Mouse (Mus musculus) cerebellum, adult 2 months (tissue): ENCODE measurements at regions not wholly inside any gene's neighbourhood (a gene's known extent, or its start where the extent isn't known, plus 50 kb on each side); places are given as distances from the start of the nearest gene placed in this dataset.

Source experiments
- DNase-seq, 2 experiments: peaks; one replicate each; pipeline ENCODE4 v3.0.0; 2021
- H3K27ac ChIP-seq: fragments of 200-500 bp; 2 replicates; pipeline ENCODE4 v1.5.1; 2012; ENCODE audit warnings: low read length, control low read depth, inconsistent platforms; ENCODE audit not compliant: insufficient read depth
- H3K27me3 ChIP-seq: fragments of 200-500 bp; 2 replicates; pipeline ENCODE4 v1.6.1; 2012; ENCODE audit warnings: inconsistent platforms, mild to moderate bottlenecking, low read length, moderate library complexity; ENCODE audit not compliant: control insufficient read depth, insufficient read depth
- H3K4me1 ChIP-seq: fragments of 200-500 bp; 2 replicates; pipeline ENCODE4 v1.6.1; 2011; ENCODE audit warnings: low read length; ENCODE audit not compliant: control insufficient read depth, insufficient read depth
- H3K4me3 ChIP-seq: fragments of 200-500 bp; replicated peaks from 2 replicates; pipeline ENCODE3; 2011; ENCODE audit warnings: mild to moderate bottlenecking, low read depth, low read length, control low read depth; ENCODE audit not compliant: insufficient read depth
- CTCF ChIP-seq: fragments of 200-500 bp; IDR thresholded peaks from 2 replicates; pipeline ENCODE4 v1.5.1; 2011; ENCODE audit warnings: low read depth, mild to moderate bottlenecking, control low read depth, low read length, moderate library complexity, borderline replicate concordance; ENCODE audit not compliant: insufficient read depth
- POLR2A ChIP-seq: fragments of 200-500 bp; IDR thresholded peaks from 2 replicates; pipeline ENCODE4 v1.6.1; 2011; ENCODE audit warnings: low read length, control low read depth, borderline replicate concordance; ENCODE audit not compliant: insufficient read depth
- WGBS: fragments of 180-500 bp; shearing (Covaris S2); methylation state at CpG from one replicate; pipeline ENCODE4 v1.1.7; 2018; 5-methylcytosine and 5-hydroxymethylcytosine counted together

- no peak overlapping the region for H3K4me3 ChIP-seq
- H3K27ac ChIP-seq = no peak overlapping the region
- H3K27me3 ChIP-seq = no peaks in the 10 kb centered on the region
- H3K4me1 ChIP-seq = no peaks in the 10 kb centered on the region
- DNase-seq = no peak
- WGBS = 76% methylated on average over 2 of the region's 2 CpGs
- TF ChIP-seq POLR2A = no peak
- TF ChIP-seq CTCF = no peak
Observed at GRCm38 (mm10) chr15:34775714-34776113, 418.0 kb upstream of the 9430069I07Rik start.

GRCm38 (mm10) chr15:34751746-34752145, 394.1 kb upstream of the 9430069I07Rik start:
- no peak overlapping the region for H3K4me3 ChIP-seq
- H3K4me1 ChIP-seq = peaks cover 2% of the 10 kb centered on the region; the same call in 1 of the 2 replicates
- H3K27ac ChIP-seq = no peak overlapping the region
- no peak for DNase-seq
- 80% methylated on average over 2 of the region's 2 CpGs for WGBS
- no peaks in the 10 kb centered on the region for H3K27me3 ChIP-seq
- no peak for TF ChIP-seq CTCF
- no peak for TF ChIP-seq POLR2A

- TF ChIP-seq CTCF = no peak
- TF ChIP-seq POLR2A = no peak
- whole genome bisulfite sequencing = 14% methylated on average over 2 of the region's 2 CpGs
- no peak for DNase-seq
- no peak overlapping the region for H3K4me3 ChIP-seq
- H3K27me3 ChIP-seq = no peaks in the 10 kb centered on the region
- H3K4me1 ChIP-seq = peaks cover 2% of the 10 kb centered on the region; the same call in 1 of the 2 replicates
- H3K27ac ChIP-seq = no peak overlapping the region
Observed at GRCm38 (mm10) chr15:34751021-34751420, 393.3 kb upstream of the 9430069I07Rik start.

- Histone ChIP-seq H3K4me1 (peaks cover 2% of the 10 kb centered on the region; the same call in 1 of the 2 replicates), H3K27me3 (no peaks in the 10 kb centered on the region; the same call in 1 of the 2 replicates), H3K4me3 (no peak overlapping the region), H3K27ac (no peak overlapping the region)
- TF ChIP-seq POLR2A (no peak), CTCF (no peak)
- 19% methylated on average over 4 of the region's 4 CpGs for WGBS
- DNase-seq = peak in 1 of 2 experiments; percentile 28
Observed at GRCm38 (mm10) chr15:34747111-34747510, 389.4 kb upstream of the 9430069I07Rik start.

GRCm38 (mm10) chr15:34743130-34743782, 385.6 kb upstream of the 9430069I07Rik start:
- DNase-seq = peak; percentile 47 to 58
- no peaks in the 10 kb centered on the region; the same call in 1 of the 2 replicates for H3K4me1 ChIP-seq
- no peaks in the 10 kb centered on the region; the same call in 1 of the 2 replicates for H3K27me3 ChIP-seq
- no peak overlapping the region for H3K4me3 ChIP-seq
- TF ChIP-seq CTCF (peak; percentile 77), POLR2A (no peak)
- 27% methylated on average over 15 of the region's 15 CpGs for WGBS
- H3K27ac ChIP-seq = no peak overlapping the region

- Histone ChIP-seq H3K4me1 (no peaks in the 10 kb centered on the region), H3K4me3 (no peak overlapping the region), H3K27me3 (no peaks in the 10 kb centered on the region; the same call in 1 of the 2 replicates), H3K27ac (no peak overlapping the region)
- WGBS = 91% methylated on average over 4 of the region's 4 CpGs
- no peak for DNase-seq
- TF ChIP-seq POLR2A = no peak
- no peak for TF ChIP-seq CTCF
Observed at GRCm38 (mm10) chr15:34741488-34741887, 383.8 kb upstream of the 9430069I07Rik start.
